Mouse (Mus musculus): ENCODE data around the gene Creg2. TPM values are rescaled to one million over a fixed set of nuclear protein-coding genes. Genes with fewer than 3 reads are reported as not detected.
"Not testable (repeated sequence)": the region's sequence is repeated elsewhere in the genome, so short reads cannot be mapped to it uniquely, and the experiment has no call there.

Gene Creg2
- polyA plus RNA-seq, 1 experiment: not detected

DNA sequence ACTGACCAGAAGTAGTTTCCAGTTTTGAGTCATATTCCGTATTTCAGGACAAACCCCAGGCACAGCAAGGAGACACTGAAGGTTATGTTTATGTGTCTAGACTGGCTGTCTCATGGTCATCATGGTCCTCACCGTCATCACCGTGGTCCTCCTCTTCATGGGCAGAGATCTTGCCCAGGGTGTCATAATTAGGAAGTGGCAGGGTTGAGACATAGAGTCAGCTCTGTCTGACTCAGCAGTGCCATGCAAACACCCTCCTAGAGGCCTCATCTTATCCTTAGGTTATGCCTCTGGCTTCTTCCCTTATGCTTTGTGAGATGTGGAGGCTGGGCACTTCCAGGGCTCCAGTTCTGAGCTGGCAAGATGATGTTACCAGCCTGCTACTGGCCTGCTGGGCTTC lies 48.8 kb downstream of the Creg2 start:
- Histone ChIP-seq H3K36me3 (ENCODE audit: control insufficient read depth, insufficient read depth, low read length, poor library complexity, severe bottlenecking) (no peaks in the 10 kb centered on the region), H3K4me1 (ENCODE audit: control insufficient read depth, insufficient read depth, low read length) (no peaks in the 10 kb centered on the region)

DNA sequence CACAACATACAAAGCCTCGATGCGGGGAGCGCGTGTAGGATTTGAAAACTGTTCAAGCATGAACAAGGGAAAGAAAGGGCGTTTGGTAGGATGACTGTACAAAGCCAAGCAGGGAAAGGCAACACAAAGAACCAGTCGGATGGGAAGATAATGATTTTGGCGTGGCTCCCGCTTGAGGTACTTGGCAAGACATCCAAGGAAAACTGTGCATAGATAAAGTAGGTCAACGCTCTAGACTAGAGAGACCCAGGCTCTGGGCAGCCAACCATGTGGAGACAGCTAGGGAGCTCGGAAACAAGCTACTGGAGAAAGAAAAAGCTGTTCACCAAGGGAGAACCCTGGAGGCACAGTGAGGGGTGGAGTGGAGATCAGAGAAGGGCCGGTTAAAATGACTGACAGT lies 52.5 kb downstream of the Creg2 start:
- H3K9me3 ChIP-seq (replicated peaks; ENCODE audit: control insufficient read depth, insufficient read depth, low read length, poor library complexity, severe bottlenecking): no peaks in the 10 kb centered on the region
- no peak overlapping the region for H3K9ac ChIP-seq (ENCODE audit: low read depth, poor library complexity, severe bottlenecking)
- TF ChIP-seq EP300 (IDR thresholded peaks at IDR 0.05; ENCODE audit: insufficient read depth, low read depth, low read length) (no peak), CTCF (IDR thresholded peaks at IDR 0.05; ENCODE audit: low read depth, low read length) (no peak), POLR2A (IDR thresholded peaks at IDR 0.05; ENCODE audit: insufficient read depth, low read length) (no peak)
- no peak overlapping the region for H3K27ac ChIP-seq (ENCODE audit: insufficient read depth, low read length)
- no peak overlapping the region for H3K4me3 ChIP-seq (ENCODE audit: low read depth, low read length)
- no peaks in the 10 kb centered on the region for H3K4me1 ChIP-seq (ENCODE audit: control insufficient read depth, insufficient read depth, low read length)
- no peaks in the 10 kb centered on the region for H3K27me3 ChIP-seq (ENCODE audit: control insufficient read depth, insufficient read depth, low read length, poor library complexity, severe bottlenecking)
- H3K36me3 ChIP-seq (ENCODE audit: control insufficient read depth, insufficient read depth, low read length, poor library complexity, severe bottlenecking): no peaks in the 10 kb centered on the region

More for the DNA sequence above, 48.8 kb downstream of the Creg2 start:
- no peak overlapping the region for H3K4me3 ChIP-seq (ENCODE audit: low read depth, low read length)
- H3K9me3 ChIP-seq (replicated peaks; ENCODE audit: control insufficient read depth, insufficient read depth, low read length, poor library complexity, severe bottlenecking): no peaks in the 10 kb centered on the region
- H3K27me3 ChIP-seq (ENCODE audit: control insufficient read depth, insufficient read depth, low read length, poor library complexity, severe bottlenecking): no peaks in the 10 kb centered on the region
- TF ChIP-seq CTCF (IDR thresholded peaks at IDR 0.05; ENCODE audit: low read depth, low read length) (no peak), POLR2A (IDR thresholded peaks at IDR 0.05; ENCODE audit: insufficient read depth, low read length) (no peak), EP300 (IDR thresholded peaks at IDR 0.05; ENCODE audit: insufficient read depth, low read depth, low read length) (no peak)
- no peak overlapping the region for H3K27ac ChIP-seq (ENCODE audit: insufficient read depth, low read length)
- no peak overlapping the region for H3K9ac ChIP-seq (ENCODE audit: low read depth, poor library complexity, severe bottlenecking)

DNA sequence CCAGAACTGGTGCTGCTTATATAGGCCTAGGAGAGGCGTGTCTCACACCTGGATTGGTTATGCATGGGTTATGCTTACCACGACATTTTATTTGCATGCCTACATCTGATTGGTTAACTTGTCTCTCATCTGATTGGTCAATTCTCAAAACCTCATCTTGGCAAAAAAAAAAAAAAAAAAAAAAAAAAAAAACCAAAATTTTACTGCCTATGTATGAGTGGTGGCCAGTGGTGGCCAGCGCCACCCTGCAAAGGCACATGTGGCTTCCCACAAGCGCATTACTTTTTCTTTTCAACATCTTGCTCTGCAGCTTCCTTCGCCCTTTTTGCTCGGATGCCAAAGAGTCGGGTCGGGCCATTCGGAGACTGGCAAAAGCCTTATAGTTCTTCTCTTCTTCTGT lies 54.1 kb downstream of the Creg2 start:
- not testable (repeated sequence) for H3K4me3 ChIP-seq (ENCODE audit: low read depth, low read length); H3K4me1 ChIP-seq (ENCODE audit: control insufficient read depth, insufficient read depth, low read length); H3K9me3 ChIP-seq (replicated peaks; ENCODE audit: control insufficient read depth, insufficient read depth, low read length, poor library complexity, severe bottlenecking); H3K36me3 ChIP-seq (ENCODE audit: control insufficient read depth, insufficient read depth, low read length, poor library complexity, severe bottlenecking); H3K27ac ChIP-seq (ENCODE audit: insufficient read depth, low read length); H3K9ac ChIP-seq (ENCODE audit: low read depth, poor library complexity, severe bottlenecking); H3K27me3 ChIP-seq (ENCODE audit: control insufficient read depth, insufficient read depth, low read length, poor library complexity, severe bottlenecking)

- H3K9ac ChIP-seq (ENCODE audit: low read depth, poor library complexity, severe bottlenecking): no peak overlapping the region
- no peaks in the 10 kb centered on the region for H3K36me3 ChIP-seq (ENCODE audit: control insufficient read depth, insufficient read depth, low read length, poor library complexity, severe bottlenecking)
Measured at GRCm38 (mm10) chr1:39593836-39594235, 57.4 kb downstream of the Creg2 start.

GRCm38 (mm10) chr1:39592090-39592489 lies 59.2 kb downstream of the Creg2 start:
- TF ChIP-seq CTCF (IDR thresholded peaks at IDR 0.05; ENCODE audit: low read depth, low read length) (no peak), EP300 (IDR thresholded peaks at IDR 0.05; ENCODE audit: insufficient read depth, low read depth, low read length) (no peak), POLR2A (IDR thresholded peaks at IDR 0.05; ENCODE audit: insufficient read depth, low read length) (no peak)
- H3K36me3 ChIP-seq (ENCODE audit: control insufficient read depth, insufficient read depth, low read length, poor library complexity, severe bottlenecking): no peaks in the 10 kb centered on the region
- H3K9ac ChIP-seq (ENCODE audit: low read depth, poor library complexity, severe bottlenecking): no peak overlapping the region
- no peaks in the 10 kb centered on the region for H3K4me1 ChIP-seq (ENCODE audit: control insufficient read depth, insufficient read depth, low read length)
- no peak overlapping the region for H3K27ac ChIP-seq (ENCODE audit: insufficient read depth, low read length)
- 0 out of 2 replicates have a peak, but pooled peaks cover 2% of the 10 kb centered on the region for H3K27me3 ChIP-seq (ENCODE audit: control insufficient read depth, insufficient read depth, low read length, poor library complexity, severe bottlenecking)
- no peak overlapping the region for H3K4me3 ChIP-seq (ENCODE audit: low read depth, low read length)
- H3K9me3 ChIP-seq (replicated peaks; ENCODE audit: control insufficient read depth, insufficient read depth, low read length, poor library complexity, severe bottlenecking): no peaks in the 10 kb centered on the region

More at GRCm38 (mm10) chr1:39593836-39594235, 57.4 kb downstream of the Creg2 start:
- H3K27me3 ChIP-seq (ENCODE audit: control insufficient read depth, insufficient read depth, low read length, poor library complexity, severe bottlenecking): no peaks in the 10 kb centered on the region
- TF ChIP-seq CTCF (IDR thresholded peaks at IDR 0.05; ENCODE audit: low read depth, low read length) (no peak), EP300 (IDR thresholded peaks at IDR 0.05; ENCODE audit: insufficient read depth, low read depth, low read length) (no peak), POLR2A (IDR thresholded peaks at IDR 0.05; ENCODE audit: insufficient read depth, low read length) (no peak)
- no peak overlapping the region for H3K27ac ChIP-seq (ENCODE audit: insufficient read depth, low read length)
- H3K4me3 ChIP-seq (ENCODE audit: low read depth, low read length): no peak overlapping the region
- H3K4me1 ChIP-seq (ENCODE audit: control insufficient read depth, insufficient read depth, low read length): no peaks in the 10 kb centered on the region
- H3K9me3 ChIP-seq (replicated peaks; ENCODE audit: control insufficient read depth, insufficient read depth, low read length, poor library complexity, severe bottlenecking): no peaks in the 10 kb centered on the region

DNA sequence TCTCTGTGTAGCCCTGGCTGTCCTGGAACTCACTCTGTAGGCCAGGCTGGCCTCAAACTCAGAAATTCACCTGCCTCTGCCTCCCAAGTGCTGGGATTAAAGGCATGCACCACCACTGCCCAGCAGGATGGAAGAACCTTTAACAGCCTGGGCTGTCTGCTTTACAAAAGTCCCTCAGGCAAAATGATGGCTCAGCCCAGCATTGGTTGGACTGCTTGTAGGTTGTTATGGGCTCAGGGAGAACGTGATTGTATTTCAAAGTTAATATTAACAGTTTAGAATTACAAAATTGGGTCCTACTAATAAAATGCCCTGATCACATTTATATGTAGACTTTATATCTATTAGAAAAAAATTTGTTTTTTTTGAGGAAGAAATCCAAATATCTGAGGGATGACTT lies 59.7 kb downstream of the Creg2 start:
- not testable (repeated sequence) for H3K4me1 ChIP-seq (ENCODE audit: control insufficient read depth, insufficient read depth, low read length); H3K36me3 ChIP-seq (ENCODE audit: control insufficient read depth, insufficient read depth, low read length, poor library complexity, severe bottlenecking); H3K9me3 ChIP-seq (replicated peaks; ENCODE audit: control insufficient read depth, insufficient read depth, low read length, poor library complexity, severe bottlenecking); H3K27ac ChIP-seq (ENCODE audit: insufficient read depth, low read length); H3K4me3 ChIP-seq (ENCODE audit: low read depth, low read length); H3K27me3 ChIP-seq (ENCODE audit: control insufficient read depth, insufficient read depth, low read length, poor library complexity, severe bottlenecking); H3K9ac ChIP-seq (ENCODE audit: low read depth, poor library complexity, severe bottlenecking)
